Mouse (Mus musculus) thymus, adult 2 months (tissue): ENCODE measurements around the gene Hoxd10.

ENCODE experiments used
- CTCF ChIP-seq: fragments of 200-500 bp; IDR thresholded peaks from 2 replicates; pipeline ENCODE4 v1.5.1; 2012; ENCODE audit warnings: mild to moderate bottlenecking, control low read depth, low read length, moderate library complexity, borderline replicate concordance; ENCODE audit not compliant: control insufficient read depth, poor library complexity, insufficient read depth; ENCODE audit errors: extremely low read depth
- POLR2A ChIP-seq: fragments of 200-500 bp; IDR thresholded peaks from 2 replicates; pipeline ENCODE4 v1.6.1; 2012; ENCODE audit warnings: mild to moderate bottlenecking, low read length, control low read depth, moderate library complexity; ENCODE audit not compliant: control insufficient read depth, poor library complexity, insufficient read depth; ENCODE audit errors: extremely low read depth

DNA sequence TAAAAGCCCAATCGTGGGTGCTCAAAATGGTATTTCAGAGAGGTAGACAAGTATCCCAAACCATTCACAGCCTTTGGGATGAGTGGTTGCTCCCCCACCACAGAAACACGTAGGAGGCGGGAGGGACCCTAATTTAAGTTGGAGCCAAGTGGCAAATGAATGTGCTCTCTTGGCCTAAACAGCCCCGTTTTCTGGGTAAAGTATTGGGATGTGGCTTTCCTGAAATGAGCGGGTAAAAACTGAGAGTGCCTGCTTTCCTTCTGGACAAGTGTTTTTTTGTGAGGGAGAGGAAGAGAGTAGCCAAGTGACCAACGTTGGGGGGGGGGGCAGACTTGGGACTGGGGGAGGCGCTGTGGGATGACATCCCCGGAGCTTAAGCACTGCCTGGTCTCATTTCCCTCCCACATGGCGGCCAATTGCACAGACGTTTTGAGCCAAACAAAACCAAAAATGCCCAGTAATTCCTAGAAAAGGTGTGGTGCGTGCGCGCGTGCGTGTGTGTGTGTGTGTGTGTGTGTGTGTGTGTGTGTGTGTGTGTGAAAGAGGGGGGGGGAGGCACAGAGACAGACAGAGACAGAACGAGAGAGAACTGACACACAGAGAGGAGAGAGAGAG is 19.3 kb downstream of the Hoxd10 start:
- no peak for TF ChIP-seq CTCF
- TF ChIP-seq POLR2A = no peak
